Comparison of ENCODE assay signal across 8 mouse cellular contexts in the genomic region with DNA sequence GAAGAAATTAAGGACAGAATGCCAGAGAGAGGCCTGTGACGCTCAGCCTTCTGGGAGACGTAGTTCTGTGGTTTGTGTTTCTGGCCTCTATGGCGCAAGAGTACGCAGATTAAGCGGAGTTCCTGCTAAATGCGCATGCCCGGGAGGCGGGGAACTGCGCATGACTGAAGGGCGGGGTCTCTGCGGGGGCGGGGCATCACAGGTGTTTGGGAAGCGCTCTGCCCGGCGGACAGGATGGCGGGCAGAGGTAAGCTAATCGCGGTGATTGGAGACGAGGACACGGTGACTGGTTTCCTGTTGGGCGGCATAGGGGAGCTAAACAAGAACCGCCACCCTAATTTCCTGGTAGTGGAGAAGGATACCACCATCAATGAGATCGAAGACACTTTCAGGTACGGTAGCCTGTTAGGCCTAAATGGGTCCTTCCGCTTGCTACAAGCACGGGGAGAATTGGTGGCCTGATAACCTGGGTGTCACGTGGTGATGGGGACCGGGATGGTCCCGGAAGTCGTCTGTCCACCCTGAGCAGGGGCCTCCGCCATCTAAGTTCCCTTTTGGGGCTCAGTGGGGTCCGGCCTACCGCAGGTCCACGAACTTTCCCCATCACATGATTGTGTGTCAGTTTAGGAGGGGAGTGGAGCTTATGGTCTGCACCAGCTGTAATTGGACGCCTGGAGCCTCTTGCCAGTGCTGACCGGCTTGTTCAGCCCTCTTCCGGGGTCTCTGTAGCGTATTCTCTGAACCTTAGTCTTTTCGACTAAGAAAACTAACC. TPM values are rescaled to one million over a fixed set of nuclear protein-coding genes. Genes with fewer than 3 reads are reported as not detected.
DNase-seq lines count a peak whose midpoint lies in the region; ATAC-seq lines count a peak whose summit lies in the region.

A gene (plus strand): TSS at position 136 of the 772 bp plus-strand sequence.

- ATAC-seq in hindbrain, embryonic 14.5 days (ENCODE audit: low FRiP score) = peak; percentile 93

- peak within 1 kb of the TSS; percentile 76 for H3K9ac ChIP-seq in hindbrain, embryonic 14.5 days

- peaks cover 20% of the 10 kb centered on the region for H3K36me3 ChIP-seq in hindbrain, embryonic 14.5 days (replicated peaks; ENCODE audit: control insufficient read depth, insufficient read depth)

- WGBS in hindbrain, embryonic 14.5 days = under 1% methylated on average over 39 of the region's 39 CpGs

- no peaks in the 10 kb centered on the region for H3K27me3 ChIP-seq in hindbrain, embryonic 14.5 days (ENCODE audit: control insufficient read depth, insufficient read depth, low read length)

- peaks cover 11% of the 10 kb centered on the region for H3K4me1 ChIP-seq in hindbrain, embryonic 14.5 days (replicated peaks; ENCODE audit: control insufficient read depth, insufficient read depth, low read length)

- H3K9me3 ChIP-seq in hindbrain, embryonic 14.5 days (ENCODE audit: control insufficient read depth, low read length) = no peaks in the 10 kb centered on the region

- H3K27ac ChIP-seq in hindbrain, embryonic 14.5 days = peak within 1 kb of the TSS; percentile 79

- peak within 1 kb of the TSS; percentile 76 for H3K4me2 ChIP-seq in hindbrain, embryonic 14.5 days (replicated peaks)

- H3K4me3 ChIP-seq in hindbrain, embryonic 14.5 days (replicated peaks; ENCODE audit: low read length) = peak within 1 kb of the TSS; percentile 76

- peak; percentile 97 for DNase-seq in R1 (ENCODE audit: low read depth, low spot score)
- DNase-seq in cerebellum, postnatal 25 days = peak; percentile 94 to 98
- DNase-seq in frontal cortex, postnatal 25 days (ENCODE audit: low spot score in 2 of 2) = peak; percentile 76 to 92
- DNase-seq in hindbrain, embryonic 14.5 days (ENCODE audit: low spot score) = peak; percentile 97
- peak; percentile 90 for DNase-seq in layer of hippocampus, postnatal 36 days
- DNase-seq in lung, postnatal 36 days = peak; percentile 96
- peak; percentile 96 for DNase-seq in retina, postnatal 1 day
- DNase-seq in urinary bladder, adult 18-20 months (ENCODE audit: low spot score in 2 of 2) = peak; percentile 87 to 89

RNA-seq across cellular contexts. Expression of the gene that starts here (rescaled TPM):
- polyA plus RNA-seq in hindbrain, embryonic 14.5 days (2014; fragmentation: Nextera tagmentation; extraction: Ambion mirVana) = 319 and 346 TPM in 2 replicates
- total RNA-seq in layer of hippocampus, postnatal 36 days (2021) = 100 to 1,000 TPM; 242 to 264 TPM

Comparison
In these comparisons a context has a peak if more than half of its experiments do, and no peak if none do; other contexts are left out.
1. Peak in every context shown above with its lines: DNase-seq, ATAC-seq, H3K4me3 ChIP-seq and H3K27ac ChIP-seq.